Mouse (Mus musculus) MEL (cell line): ENCODE data around the gene Dock4.

ENCODE experiments used
- CTCF ChIP-seq, 3 experiments: IDR thresholded peaks in 2 of 3; conservative IDR thresholded peaks in 1 of 3; 2 replicates each; pipeline ENCODE4 v1.5.1; 2011 to 2012; ENCODE audit warnings: low read length in 3 of 3, low read depth in 2 of 3, mild to moderate bottlenecking in 2 of 3, improper control_type of control experiment in 1 of 3, inconsistent platforms in 1 of 3, mixed read lengths in 1 of 3, moderate library complexity in 1 of 3; ENCODE audit not compliant: control insufficient read depth in 1 of 3, insufficient read depth in 1 of 3, poor library complexity in 1 of 3, severe bottlenecking in 1 of 3
- EP300 ChIP-seq, 2 experiments: IDR thresholded peaks; 2 replicates each; pipeline ENCODE4 v1.6.1; 2011; ENCODE audit warnings: improper control_type of control experiment in 2 of 2, low read length in 2 of 2, low read depth in 1 of 2, mild to moderate bottlenecking in 1 of 2
- MYC ChIP-seq: IDR thresholded peaks from 2 replicates; pipeline ENCODE4 v1.6.1; 2011; ENCODE audit warnings: low read depth, mild to moderate bottlenecking, low read length, improper control_type of control experiment, moderate library complexity

GRCm38 (mm10) chr12:40445648-40446449, at the start of gene Dock4, which contains the start of gene Zfp277:
- TF ChIP-seq EP300 (IDR thresholded peaks at IDR 0.05; ENCODE audit: low read depth in 1 of 2, low read length in 2 of 2) (no peak), MYC (no peak), CTCF (IDR thresholded peaks at IDR 0.05 in 2 of 3, conservative IDR thresholded peaks at IDR 0.05 in 1 of 3; ENCODE audit: control insufficient read depth in 1 of 3, insufficient read depth in 1 of 3, low read depth in 2 of 3, low read length in 3 of 3, poor library complexity in 1 of 3, severe bottlenecking in 1 of 3) (no peak)
